Mouse (Mus musculus) liver, postnatal 0 days (tissue): ENCODE measurements around the gene Hoxc8.

Experiments used
- CTCF ChIP-seq: sonication (generic); IDR thresholded peaks from 2 replicates; pipeline ENCODE4 v1.5.1; 2016; ENCODE audit warnings: antibody characterized with exemption, low read depth
- EP300 ChIP-seq: IDR thresholded peaks from 2 replicates; pipeline ENCODE4 v1.6.1; 2016; ENCODE audit warnings: antibody characterized with exemption, low read depth, mild to moderate bottlenecking

- TF ChIP-seq EP300: no peak
- no peak for TF ChIP-seq CTCF
Observed at GRCm38 (mm10) chr15:103015009-103015399, 24.6 kb downstream of the Hoxc8 start.
